Mouse (Mus musculus): ENCODE measurements around the gene Angel2. TPM values are rescaled to one million over a fixed set of nuclear protein-coding genes. Genes with fewer than 3 reads are reported as not detected.
"Not testable (repeated sequence)": the region's sequence is repeated elsewhere in the genome, so short reads cannot be mapped to it uniquely, and the experiment has no call there.

The Angel2 gene
- 51.5 and 60.1 TPM in 2 replicates for polyA plus RNA-seq (2015; fragmentation: Nextera tagmentation; extraction: Ambion mirVana)

DNA sequence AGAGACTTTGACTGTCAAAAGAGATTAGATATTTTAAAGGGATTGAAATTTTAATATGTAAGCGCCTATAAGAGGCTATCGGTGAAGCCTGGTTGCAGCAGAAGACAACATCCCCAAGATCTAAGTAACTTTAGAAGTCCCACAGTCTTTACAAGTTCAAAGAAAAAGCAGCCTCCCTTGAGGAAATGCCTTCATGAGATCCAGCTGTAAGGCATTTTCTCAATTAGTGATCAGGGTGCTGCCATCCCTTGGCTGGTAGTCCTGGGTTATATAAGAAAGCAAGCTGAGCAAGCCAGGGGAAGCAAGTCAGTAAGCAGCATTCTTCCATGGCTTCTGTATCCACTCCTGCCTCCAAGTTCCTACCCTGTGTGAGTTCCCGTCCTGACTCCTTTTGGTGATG, at the start of gene Angel2:
TSS of gene Angel2 (plus strand) at position 301 of the 400 bp plus-strand sequence.
- not testable (repeated sequence) for H3K4me3 ChIP-seq; H3K27me3 ChIP-seq; H3K9me3 ChIP-seq; H3K36me3 ChIP-seq; ATAC-seq (ENCODE audit: insufficient number of reproducible peaks, insufficient read depth, low FRiP score, low TSS enrichment, low read depth); H3K4me2 ChIP-seq; H3K27ac ChIP-seq; H3K9ac ChIP-seq
- H3K4me1 ChIP-seq: peaks cover 12% of the 10 kb centered on the region
- 65% methylated on average over 3 of the region's 3 CpGs for WGBS

DNA sequence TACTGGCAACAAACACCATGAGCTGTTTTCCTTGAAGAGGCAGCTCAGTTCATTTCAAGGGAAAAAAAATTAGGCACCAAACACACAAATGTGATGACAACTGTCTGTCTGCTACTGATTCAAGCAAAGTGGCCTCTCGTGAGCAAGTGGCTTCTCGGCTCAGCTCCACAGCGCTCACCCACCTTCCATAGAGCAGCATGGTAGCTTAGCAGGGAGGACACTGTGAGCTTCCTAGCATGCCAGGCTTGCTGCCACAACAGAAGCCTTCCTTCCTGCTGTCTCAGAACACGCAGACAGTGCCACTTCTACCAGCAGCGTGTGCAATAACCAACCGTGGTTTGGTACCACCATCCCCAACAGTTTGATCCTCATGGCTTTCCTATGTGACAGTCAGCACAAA, 49.2 kb upstream of the Angel2 start:
- Histone ChIP-seq H3K9me3 (no peaks in the 10 kb centered on the region), H3K4me1 (no peaks in the 10 kb centered on the region), H3K27me3 (no peaks in the 10 kb centered on the region), H3K4me2 (no peak overlapping the region), H3K27ac (0 out of 2 replicates have a peak overlapping the region, but pooled peaks have one; percentile 4), H3K9ac (no peak overlapping the region), H3K36me3 (peaks cover 37% of the 10 kb centered on the region), H3K4me3 (no peak overlapping the region)
- no peak for ATAC-seq (ENCODE audit: insufficient number of reproducible peaks, insufficient read depth, low FRiP score, low TSS enrichment, low read depth)
- 94% methylated on average over 6 of the region's 6 CpGs for WGBS

DNA sequence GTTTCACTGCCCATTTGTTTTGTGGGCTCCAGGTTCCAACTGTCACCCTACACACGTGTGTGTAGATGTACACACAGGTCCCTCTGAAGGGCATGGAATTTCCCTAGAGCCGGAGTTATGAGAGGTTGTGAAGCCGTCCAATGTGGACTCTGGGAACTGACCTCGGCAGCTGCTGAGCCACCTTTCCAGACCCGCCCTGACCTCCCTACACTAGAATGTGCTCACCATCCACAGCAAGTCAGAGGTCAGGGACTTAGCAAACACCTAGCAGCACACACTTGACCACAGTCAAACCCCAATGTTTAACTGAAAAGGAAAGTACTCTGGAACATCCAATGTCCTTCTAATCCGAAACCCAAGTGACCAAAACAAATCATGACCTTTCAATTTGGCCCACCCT, 44.3 kb upstream of the Angel2 start:
- Histone ChIP-seq H3K27me3 (no peaks in the 10 kb centered on the region), H3K9me3 (no peaks in the 10 kb centered on the region), H3K36me3 (peaks cover 45% of the 10 kb centered on the region), H3K4me2 (no peak overlapping the region), H3K27ac (no peak overlapping the region), H3K4me1 (no peaks in the 10 kb centered on the region), H3K4me3 (no peak overlapping the region), H3K9ac (no peak overlapping the region)
- ATAC-seq (ENCODE audit: insufficient number of reproducible peaks, insufficient read depth, low FRiP score, low TSS enrichment, low read depth): no peak
- WGBS: 76% methylated on average over 6 of the region's 6 CpGs

DNA sequence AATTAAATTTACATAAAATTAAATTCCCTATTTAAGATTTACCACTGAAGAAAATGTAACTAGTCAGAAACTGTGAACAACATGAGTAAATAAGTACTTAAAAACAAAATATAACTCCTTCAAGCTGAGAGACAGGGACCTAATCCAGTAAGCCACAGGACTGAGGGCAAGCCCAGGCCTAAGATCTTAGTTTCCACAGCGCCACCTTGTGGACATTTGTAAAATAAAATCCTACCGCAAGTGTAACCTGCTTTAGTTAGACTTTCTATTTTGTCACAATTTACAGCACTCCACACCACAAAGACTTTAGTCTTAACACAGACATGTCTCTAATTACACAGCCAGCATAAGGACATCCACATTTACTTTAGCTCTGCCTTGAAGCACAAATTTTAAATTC, 43.5 kb upstream of the Angel2 start:
- Histone ChIP-seq H3K9ac (no peak overlapping the region), H3K27me3 (no peaks in the 10 kb centered on the region), H3K36me3 (peaks cover 37% of the 10 kb centered on the region), H3K4me1 (no peaks in the 10 kb centered on the region), H3K4me2 (no peak overlapping the region), H3K27ac (no peak overlapping the region), H3K4me3 (no peak overlapping the region), H3K9me3 (no peaks in the 10 kb centered on the region)
- WGBS: 0% methylated on average over 2 of the region's 2 CpGs
- ATAC-seq (ENCODE audit: insufficient number of reproducible peaks, insufficient read depth, low FRiP score, low TSS enrichment, low read depth): no peak

DNA sequence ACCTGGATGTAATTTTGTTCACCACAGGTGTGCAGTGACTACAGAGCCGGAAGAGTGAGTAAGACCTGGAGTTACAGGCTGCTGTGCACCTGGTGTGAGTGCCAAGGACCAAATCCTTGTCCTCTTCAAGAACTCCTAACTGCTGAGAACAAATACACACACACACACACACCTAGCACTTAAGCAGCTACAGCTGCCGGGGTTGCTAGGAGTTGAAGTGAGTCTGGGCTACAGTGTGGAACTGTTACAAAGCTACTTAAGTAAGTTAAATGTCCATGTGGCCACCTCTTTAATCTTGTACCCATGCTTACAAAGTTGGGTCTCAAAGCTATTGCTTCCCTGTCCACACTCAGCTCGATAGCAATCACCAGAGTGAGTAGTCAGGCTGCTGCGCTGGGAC, 38.9 kb upstream of the Angel2 start:
- ATAC-seq (ENCODE audit: insufficient number of reproducible peaks, insufficient read depth, low FRiP score, low TSS enrichment, low read depth): no peak
- Histone ChIP-seq H3K9ac (no peak overlapping the region), H3K27ac (no peak overlapping the region), H3K36me3 (peaks cover 44% of the 10 kb centered on the region), H3K4me1 (no peaks in the 10 kb centered on the region), H3K27me3 (no peaks in the 10 kb centered on the region), H3K4me3 (no peak overlapping the region), H3K4me2 (no peak overlapping the region), H3K9me3 (no peaks in the 10 kb centered on the region)
- WGBS: 88% methylated on average over 4 of the region's 4 CpGs

DNA sequence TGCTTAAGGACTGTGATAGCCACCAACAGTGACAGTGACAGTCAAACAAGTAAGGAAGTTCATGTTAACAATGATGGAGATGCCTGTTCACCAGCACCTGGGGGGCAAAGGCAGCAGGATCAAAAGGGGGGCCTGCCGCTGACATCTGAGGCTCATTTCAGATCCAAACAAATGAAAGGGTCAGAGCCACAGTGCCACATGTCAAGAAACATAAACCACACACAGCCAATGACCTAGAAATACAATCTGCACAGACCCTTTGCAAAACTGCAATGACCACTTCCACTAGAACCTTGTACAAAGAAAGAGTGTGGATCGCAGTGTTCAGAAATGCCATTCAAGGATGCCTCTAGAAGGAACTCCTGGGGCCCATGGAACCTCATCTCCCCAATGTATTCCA, 36.9 kb upstream of the Angel2 start:
- H3K4me1 ChIP-seq: no peaks in the 10 kb centered on the region
- no peaks in the 10 kb centered on the region for H3K9me3 ChIP-seq
- H3K4me3 ChIP-seq: no peak overlapping the region
- H3K27me3 ChIP-seq: no peaks in the 10 kb centered on the region
- WGBS: 90% methylated on average over 2 of the region's 2 CpGs
- no peak for ATAC-seq (ENCODE audit: insufficient number of reproducible peaks, insufficient read depth, low FRiP score, low TSS enrichment, low read depth)
- H3K9ac ChIP-seq: no peak overlapping the region
- no peak overlapping the region for H3K4me2 ChIP-seq
- H3K36me3 ChIP-seq: peaks cover 59% of the 10 kb centered on the region
- H3K27ac ChIP-seq: no peak overlapping the region

DNA sequence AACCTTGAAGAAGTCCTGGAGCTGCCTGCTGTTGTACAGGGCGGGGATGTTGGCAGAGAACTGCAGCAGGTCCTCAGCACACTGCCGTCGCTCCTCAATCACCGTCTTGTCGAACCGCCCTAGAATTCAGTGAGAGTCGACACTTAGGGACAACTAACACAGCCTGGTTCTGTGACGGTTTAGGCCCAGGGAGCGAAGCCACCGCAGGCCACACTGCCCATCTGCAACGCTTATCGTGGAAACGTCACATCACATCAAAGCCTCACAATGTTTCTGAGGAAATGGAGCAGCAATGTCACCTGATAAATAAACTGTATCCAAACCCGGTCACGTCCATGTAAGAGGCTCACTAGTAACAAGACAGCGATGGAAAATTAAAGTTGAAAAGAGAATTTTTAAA, 36.3 kb upstream of the Angel2 start:
- no peaks in the 10 kb centered on the region for H3K9me3 ChIP-seq
- peaks cover 59% of the 10 kb centered on the region for H3K36me3 ChIP-seq
- H3K4me2 ChIP-seq: no peak overlapping the region
- no peak overlapping the region for H3K4me3 ChIP-seq
- ATAC-seq (ENCODE audit: insufficient number of reproducible peaks, insufficient read depth, low FRiP score, low TSS enrichment, low read depth): no peak
- no peaks in the 10 kb centered on the region for H3K4me1 ChIP-seq
- no peaks in the 10 kb centered on the region for H3K27me3 ChIP-seq
- no peak overlapping the region for H3K27ac ChIP-seq
- no peak overlapping the region for H3K9ac ChIP-seq
- WGBS: 87% methylated on average over 16 of the region's 16 CpGs

DNA sequence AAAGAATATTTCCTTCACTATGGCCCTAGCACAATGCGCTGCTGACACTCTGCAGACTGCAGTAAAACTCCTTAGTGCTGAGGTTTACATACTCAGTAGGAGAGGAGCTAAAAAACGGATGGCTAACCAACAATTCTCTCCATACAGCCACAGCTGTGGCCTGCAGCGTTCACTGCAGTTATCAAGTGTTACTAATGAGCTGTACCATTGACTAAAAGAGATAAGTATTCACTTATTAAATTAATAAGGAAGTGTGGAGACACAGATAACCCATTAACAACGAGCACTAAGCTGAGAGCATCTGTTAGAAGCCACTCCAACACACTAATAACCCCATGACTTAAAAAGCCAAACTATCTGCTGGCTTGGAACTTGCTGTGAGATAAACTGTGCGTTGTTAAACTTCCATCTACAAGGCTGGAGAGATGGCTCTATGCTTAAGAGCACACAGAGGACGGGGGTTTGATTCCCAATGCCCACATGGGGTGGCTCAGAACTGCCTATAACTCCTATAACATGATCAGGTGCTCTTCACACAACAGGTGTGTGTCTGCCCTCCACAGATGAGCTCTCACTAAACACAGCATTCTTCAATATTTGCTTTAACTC, 31.2 kb upstream of the Angel2 start:
- WGBS: 87% methylated on average over 6 of the region's 6 CpGs
- H3K4me3 ChIP-seq: no peak overlapping the region
- no peak overlapping the region for H3K9ac ChIP-seq
- no peaks in the 10 kb centered on the region for H3K4me1 ChIP-seq
- no peak for ATAC-seq (ENCODE audit: insufficient number of reproducible peaks, insufficient read depth, low FRiP score, low TSS enrichment, low read depth)
- no peak overlapping the region for H3K4me2 ChIP-seq
- H3K27ac ChIP-seq: no peak overlapping the region
- H3K9me3 ChIP-seq: no peaks in the 10 kb centered on the region
- H3K36me3 ChIP-seq: peaks cover 59% of the 10 kb centered on the region
- H3K27me3 ChIP-seq: no peaks in the 10 kb centered on the region

DNA sequence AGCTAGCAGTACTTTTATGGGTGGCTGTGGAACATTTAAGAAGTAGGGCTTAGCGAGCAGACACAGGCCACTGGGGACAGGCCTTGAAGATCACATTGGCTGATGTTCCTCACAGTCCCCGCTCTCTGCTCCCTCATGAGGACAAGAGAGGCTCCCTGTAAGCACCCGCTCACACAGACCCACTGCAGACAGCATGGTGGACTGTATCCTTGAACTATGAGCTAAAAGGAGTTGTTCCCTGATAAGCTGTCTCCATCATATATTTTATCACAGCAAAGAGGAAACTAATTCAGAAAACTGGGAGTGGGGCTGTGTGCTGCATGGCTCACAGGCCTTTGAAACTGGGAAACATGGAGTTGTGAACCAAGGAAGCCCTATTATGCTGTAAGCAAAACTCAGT, 26.7 kb upstream of the Angel2 start:
- H3K9ac ChIP-seq: no peak overlapping the region
- peaks cover 44% of the 10 kb centered on the region for H3K36me3 ChIP-seq
- no peak overlapping the region for H3K4me3 ChIP-seq
- no peaks in the 10 kb centered on the region for H3K9me3 ChIP-seq
- no peaks in the 10 kb centered on the region for H3K27me3 ChIP-seq
- ATAC-seq (ENCODE audit: insufficient number of reproducible peaks, insufficient read depth, low FRiP score, low TSS enrichment, low read depth): no peak
- H3K27ac ChIP-seq: no peak overlapping the region
- no peak overlapping the region for H3K4me2 ChIP-seq
- 93% methylated on average over 3 of the region's 3 CpGs for WGBS
- no peaks in the 10 kb centered on the region; the same call in 1 of the 2 replicates for H3K4me1 ChIP-seq

DNA sequence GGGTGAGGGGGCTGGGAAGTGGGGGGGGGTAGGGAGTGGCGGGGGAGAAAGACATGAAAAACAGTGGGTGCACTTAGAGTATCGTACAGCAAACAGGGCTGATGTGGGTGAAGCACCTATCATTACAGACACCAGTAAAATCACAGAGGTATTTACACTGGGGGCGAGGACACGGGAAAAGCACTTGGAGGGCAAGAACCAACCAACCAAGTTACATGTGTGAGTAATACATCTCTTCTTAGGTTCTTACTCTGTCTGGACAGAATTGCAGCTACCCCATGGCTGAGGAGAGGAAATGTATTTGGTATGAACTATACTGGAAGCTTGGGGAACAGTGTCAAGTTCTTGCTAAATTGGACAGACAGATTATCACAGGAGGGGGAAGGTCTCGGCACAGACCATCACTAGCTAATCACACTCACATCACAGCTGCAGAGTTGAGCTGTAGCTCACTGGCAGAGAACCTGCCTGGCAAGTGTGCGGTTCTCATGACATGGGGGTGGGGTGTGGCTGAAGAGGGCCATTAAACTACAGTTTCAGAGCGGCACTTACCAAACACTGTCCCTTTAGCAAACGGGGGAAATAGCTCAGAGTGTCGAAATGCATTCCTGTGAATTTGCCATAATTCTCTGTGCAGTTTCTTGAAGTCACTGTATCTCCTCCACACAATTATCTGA, 25.9 kb upstream of the Angel2 start:
- Histone ChIP-seq H3K9me3 (no peaks in the 10 kb centered on the region), H3K4me3 (no peak overlapping the region), H3K4me1 (no peaks in the 10 kb centered on the region; the same call in 1 of the 2 replicates), H3K4me2 (no peak overlapping the region), H3K27ac (0 out of 2 replicates have a peak overlapping the region, but pooled peaks have one; percentile 22), H3K9ac (no peak overlapping the region), H3K27me3 (no peaks in the 10 kb centered on the region), H3K36me3 (peaks cover 46% of the 10 kb centered on the region)
- 73% methylated on average over 9 of the region's 9 CpGs for WGBS
- ATAC-seq (ENCODE audit: insufficient number of reproducible peaks, insufficient read depth, low FRiP score, low TSS enrichment, low read depth): no peak

DNA sequence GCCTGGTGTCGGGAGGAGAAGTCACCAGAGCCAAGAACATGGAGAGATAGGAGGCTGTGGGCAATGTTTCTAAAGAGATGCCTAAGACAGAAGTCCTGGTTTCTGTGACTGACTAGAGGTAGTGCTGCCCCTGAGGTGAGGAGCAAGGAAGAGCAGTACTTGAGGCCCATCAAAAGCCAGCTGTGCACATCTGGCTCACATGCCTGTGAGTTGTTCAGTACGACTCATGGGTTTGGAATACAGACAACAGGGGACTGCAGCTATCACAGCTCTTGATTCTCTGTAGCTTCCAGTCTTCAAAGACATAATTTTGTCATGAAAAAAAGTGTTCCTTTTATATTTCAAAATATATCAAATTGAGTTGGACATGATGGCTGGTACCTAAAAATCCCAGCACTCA, 23.8 kb upstream of the Angel2 start:
- Histone ChIP-seq H3K4me1 (no peaks in the 10 kb centered on the region; the same call in 1 of the 2 replicates), H3K4me2 (no peak overlapping the region), H3K4me3 (no peak overlapping the region), H3K36me3 (peaks cover 43% of the 10 kb centered on the region), H3K27ac (no peak overlapping the region), H3K9me3 (no peaks in the 10 kb centered on the region), H3K27me3 (no peaks in the 10 kb centered on the region), H3K9ac (no peak overlapping the region)
- no peak for ATAC-seq (ENCODE audit: insufficient number of reproducible peaks, insufficient read depth, low FRiP score, low TSS enrichment, low read depth)
- 68% methylated on average over 2 of the region's 2 CpGs for WGBS

DNA sequence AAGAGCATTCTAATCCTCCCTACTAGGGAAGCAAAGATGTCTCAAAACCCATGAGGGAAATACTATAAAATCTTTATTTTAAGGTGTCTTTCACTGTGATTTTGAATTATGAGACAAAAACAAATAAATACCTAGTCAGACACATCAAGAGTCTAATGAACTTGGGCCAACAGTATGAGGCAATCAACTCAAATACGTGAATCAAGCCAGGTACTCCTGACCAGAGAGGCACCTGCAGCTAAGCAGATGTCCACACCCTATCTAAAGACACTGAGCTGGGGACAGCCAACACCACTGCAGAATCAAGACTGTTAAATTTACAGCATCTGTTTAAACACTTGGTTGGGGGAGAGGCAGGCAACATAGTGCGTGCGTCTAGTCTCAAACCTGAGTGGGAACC, 20.8 kb upstream of the Angel2 start:
- peaks cover 22% of the 10 kb centered on the region for H3K36me3 ChIP-seq
- H3K27ac ChIP-seq: no peak overlapping the region
- H3K9me3 ChIP-seq: no peaks in the 10 kb centered on the region
- peaks cover 5% of the 10 kb centered on the region for H3K4me1 ChIP-seq
- H3K27me3 ChIP-seq: no peaks in the 10 kb centered on the region
- H3K4me3 ChIP-seq: no peak overlapping the region
- H3K9ac ChIP-seq: no peak overlapping the region
- WGBS: 96% methylated on average over 3 of the region's 3 CpGs
- no peak overlapping the region for H3K4me2 ChIP-seq
- ATAC-seq (ENCODE audit: insufficient number of reproducible peaks, insufficient read depth, low FRiP score, low TSS enrichment, low read depth): no peak
